Mouse (Mus musculus): ENCODE results near the gene Igfals.

DNA sequence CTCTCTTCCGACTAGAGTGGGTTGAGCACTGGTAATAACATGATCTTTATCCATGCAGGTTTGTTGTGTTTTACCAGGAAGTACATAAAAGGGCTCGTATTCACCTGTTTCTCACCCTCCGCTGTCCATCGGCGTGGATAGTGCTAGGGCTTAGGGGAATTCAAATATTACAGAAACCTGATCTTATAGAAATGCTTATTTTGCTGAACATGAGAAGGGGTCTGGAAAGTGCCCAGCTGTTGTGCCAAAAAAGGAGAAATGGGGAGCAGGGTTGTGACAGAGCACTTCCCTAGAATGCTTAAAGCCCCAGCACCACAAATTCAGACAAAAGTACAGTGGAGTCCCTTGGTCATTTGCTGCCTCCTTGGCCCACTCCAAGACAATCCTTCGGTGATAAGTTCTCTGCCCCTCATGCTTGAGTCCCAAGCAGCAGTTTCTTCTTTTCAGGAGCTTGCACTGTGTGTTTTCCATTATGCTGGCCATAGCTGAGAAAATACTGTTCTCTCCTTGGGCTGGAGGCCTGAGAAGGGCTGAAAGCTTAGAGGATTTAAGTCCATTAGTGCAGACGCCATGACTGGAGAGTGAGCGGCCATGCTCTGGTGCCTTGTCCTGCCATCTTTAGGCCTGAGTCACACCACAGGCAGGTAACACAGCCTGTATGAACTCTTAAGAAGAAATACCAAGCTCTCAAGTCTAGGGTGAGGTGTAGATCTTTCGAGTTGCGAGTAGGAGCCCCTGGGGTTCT, 14.2 kb upstream of the Igfals start:
- no peak for TF ChIP-seq CTCF (IDR thresholded peaks at IDR 0.05; ENCODE audit: low read depth, low read length)
- TF ChIP-seq POLR2A (IDR thresholded peaks at IDR 0.05; ENCODE audit: borderline replicate concordance, low read depth, low read length), result no peak

All from bone marrow macrophage, adult 2 months (primary cell).